Mouse (Mus musculus) thymus, postnatal 4 days (tissue): ENCODE measurements around the gene Chrna1.

Source experiments
- DNase-seq: peaks from one replicate; pipeline ENCODE4 v3.0.0; 2021

The Chrna1 gene

GRCm38 (mm10) chr2:73580166-73580565 lies at the start of gene Chrna1:
Gene Chrna1, minus strand, starts transcription at chr2:73580338.
- no peak for DNase-seq

- DNase-seq: no peak
Observed at GRCm38 (mm10) chr2:73618486-73619052, 38.4 kb upstream of the Chrna1 start.

- no peak for DNase-seq
Observed at GRCm38 (mm10) chr2:73616434-73617057, 36.4 kb upstream of the Chrna1 start.

- no peak for DNase-seq
Observed at GRCm38 (mm10) chr2:73615456-73615855, 35.3 kb upstream of the Chrna1 start.

GRCm38 (mm10) chr2:73614303-73614702 lies 34.2 kb upstream of the Chrna1 start:
- no peak for DNase-seq

GRCm38 (mm10) chr2:73612941-73613340 lies 32.8 kb upstream of the Chrna1 start:
- no peak for DNase-seq

GRCm38 (mm10) chr2:73612367-73612914 lies 32.3 kb upstream of the Chrna1 start:
- no peak for DNase-seq

GRCm38 (mm10) chr2:73611798-73612197 lies 31.7 kb upstream of the Chrna1 start:
- no peak for DNase-seq

GRCm38 (mm10) chr2:73609724-73610210 lies 29.6 kb upstream of the Chrna1 start:
- DNase-seq: no peak

- DNase-seq: no peak
Observed at GRCm38 (mm10) chr2:73609067-73609723, 29.1 kb upstream of the Chrna1 start.

- DNase-seq: no peak
Observed at GRCm38 (mm10) chr2:73608391-73608790, 28.3 kb upstream of the Chrna1 start.

- DNase-seq: no peak
Observed at GRCm38 (mm10) chr2:73607609-73608008, 27.5 kb upstream of the Chrna1 start.

- DNase-seq: no peak
Observed at GRCm38 (mm10) chr2:73607146-73607545, 27.0 kb upstream of the Chrna1 start.

GRCm38 (mm10) chr2:73606616-73607015 lies 26.5 kb upstream of the Chrna1 start:
- no peak for DNase-seq

- DNase-seq: no peak
Observed at GRCm38 (mm10) chr2:73605077-73605476, 24.9 kb upstream of the Chrna1 start.

- no peak for DNase-seq
Observed at GRCm38 (mm10) chr2:73604579-73604978, 24.4 kb upstream of the Chrna1 start.

GRCm38 (mm10) chr2:73600650-73601049 lies 20.5 kb upstream of the Chrna1 start:
- no peak for DNase-seq

- DNase-seq: no peak
Observed at GRCm38 (mm10) chr2:73597772-73598171, 17.6 kb upstream of the Chrna1 start.

- DNase-seq: peak; percentile 21
Observed at GRCm38 (mm10) chr2:73596786-73597185, 16.6 kb upstream of the Chrna1 start.

GRCm38 (mm10) chr2:73596326-73596725 lies 16.2 kb upstream of the Chrna1 start:
- DNase-seq: no peak

- DNase-seq: no peak
Observed at GRCm38 (mm10) chr2:73593101-73593439, 12.9 kb upstream of the Chrna1 start.

- DNase-seq: no peak
Observed at GRCm38 (mm10) chr2:73592231-73593100, 12.3 kb upstream of the Chrna1 start.

- DNase-seq: no peak
Observed at GRCm38 (mm10) chr2:73591246-73591645, 11.1 kb upstream of the Chrna1 start.
